Mouse (Mus musculus): Measurements from ENCODE around the gene Zik1. TPM values are rescaled to one million over a fixed set of nuclear protein-coding genes. Genes with fewer than 3 reads are reported as not detected.

The Zik1 gene
- polyA plus RNA-seq (2012; rRNA removed), result 0.74 and 0.79 TPM in 2 replicates

DNA sequence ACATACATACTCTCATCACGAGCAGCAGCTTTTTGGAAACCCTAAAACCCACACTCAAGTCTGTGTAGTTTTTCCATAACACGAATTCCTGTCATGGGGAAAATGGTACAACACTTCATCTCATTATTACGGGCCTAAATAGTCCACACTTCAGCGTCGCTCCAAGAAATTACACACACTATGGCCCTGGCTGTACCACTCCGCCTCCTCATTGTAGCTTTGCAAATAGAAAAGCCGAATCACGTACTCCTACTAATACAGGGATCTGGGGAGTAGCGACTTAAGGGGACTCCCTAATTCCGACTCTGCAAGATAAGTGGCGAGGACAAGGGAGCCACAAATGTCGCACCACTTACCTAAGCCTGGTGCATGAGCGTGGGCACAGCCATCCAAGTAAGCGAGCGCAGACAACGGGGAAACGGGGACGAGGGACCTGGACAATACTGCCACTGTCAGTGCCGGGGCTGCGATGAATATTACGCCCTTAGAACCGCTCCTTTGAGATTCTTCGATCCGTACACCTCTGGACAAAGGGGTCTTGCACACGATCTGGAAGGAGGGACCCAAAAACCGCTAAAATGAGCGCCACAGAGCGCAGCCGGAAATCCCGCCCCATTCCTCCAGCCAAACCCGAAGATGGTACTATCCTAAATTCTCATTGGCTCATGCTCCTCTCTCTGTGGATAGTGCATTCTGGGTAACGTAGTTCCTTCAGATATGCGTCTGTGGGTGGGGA, at the start of gene Zik1:
TSS of gene Zik1 (minus strand) at position 609 of the 736 bp plus-strand sequence.

DNA sequence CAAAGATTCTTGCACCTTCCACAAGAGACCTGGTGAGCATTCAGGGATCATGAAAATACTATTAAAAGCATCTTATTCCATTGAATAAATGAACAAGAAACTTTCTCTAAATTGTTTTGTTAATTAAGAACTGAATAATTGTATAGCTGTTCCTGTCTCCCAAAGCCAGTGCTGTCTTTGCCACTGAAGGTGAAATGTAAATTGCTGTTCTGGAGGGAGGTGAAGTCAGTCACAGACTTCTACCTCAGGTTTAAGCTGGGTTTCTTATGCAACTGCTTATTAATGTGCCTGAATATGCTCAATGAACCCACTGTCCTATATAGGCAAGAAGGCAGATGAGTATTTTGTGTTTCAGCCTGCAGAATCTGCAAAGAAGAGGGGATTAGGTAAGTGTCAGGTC, 52.2 kb downstream of the Zik1 start, which contains the start of gene Vmn1r67:
TSS of gene Vmn1r67 (plus strand) at position 301 of the 400 bp plus-strand sequence.

Other genes with a start within 250 kb of the Zik1 start
- gene Vmn1r66, start 217.4 kb downstream of the Zik1 start, polyA plus RNA-seq (2012; rRNA removed), result not detected in 2 replicates
- not detected in 2 replicates for gene Vmn1r67, start 52.1 kb downstream of the Zik1 start, polyA plus RNA-seq (2012; rRNA removed)
- not detected in 2 replicates for gene Vmn1r68, start 63.1 kb upstream of the Zik1 start, polyA plus RNA-seq (2012; rRNA removed)
- not detected in 2 replicates for gene Vmn1r69, start 118.3 kb upstream of the Zik1 start, polyA plus RNA-seq (2012; rRNA removed)
- not detected in 2 replicates for gene Vmn1r70, start 136.1 kb upstream of the Zik1 start, polyA plus RNA-seq (2012; rRNA removed)
- not detected in 2 replicates for gene Nlrp4b, start 192.4 kb upstream of the Zik1 start, polyA plus RNA-seq (2012; rRNA removed)

All from liver, embryonic 18 days (tissue).